Mouse (Mus musculus) hindbrain, embryonic 14.5 days (tissue): ENCODE results near the gene Zfp507. TPM values are rescaled to one million over a fixed set of nuclear protein-coding genes. Genes with fewer than 3 reads are reported as not detected.

Experiments used
- ATAC-seq: fragments of 200-750 bp; cut with Nextera tagmentation; 2 replicates; pipeline ENCODE4 v1.8.0; 2017; ENCODE audit warnings: moderate number of reproducible peaks, mild to moderate bottlenecking, moderate TSS enrichment, moderate library complexity; ENCODE audit not compliant: low FRiP score
- DNase-seq: peaks from one replicate; pipeline ENCODE4 v3.0.0-alpha.2; 2015; ENCODE audit warnings: low spot score
- H3K27ac ChIP-seq: fragments of 300-500 bp; sonication (generic); 2 replicates; pipeline ENCODE4 v1.5.1; 2014; ENCODE audit warnings: mild to moderate bottlenecking, moderate library complexity
- H3K27me3 ChIP-seq: fragments of 300-500 bp; sonication (generic); 2 replicates; pipeline ENCODE4 v1.6.1; 2014; ENCODE audit warnings: mild to moderate bottlenecking, low read length, mixed read lengths; ENCODE audit not compliant: control insufficient read depth, insufficient read depth
- H3K36me3 ChIP-seq: fragments of 300-500 bp; sonication (generic); replicated peaks from 2 replicates; pipeline ENCODE4 v1.6.1; 2014; ENCODE audit not compliant: control insufficient read depth, insufficient read depth
- H3K4me1 ChIP-seq: fragments of 300-500 bp; sonication (generic); replicated peaks from 2 replicates; pipeline ENCODE4 v1.6.1; 2014; ENCODE audit warnings: antibody characterized with exemption, low read length, mixed read lengths; ENCODE audit not compliant: control insufficient read depth, insufficient read depth
- H3K4me2 ChIP-seq: fragments of 300-500 bp; sonication (generic); replicated peaks from 2 replicates; pipeline ENCODE4 v1.6.1; 2014; ENCODE audit warnings: mild to moderate bottlenecking, moderate library complexity
- H3K4me3 ChIP-seq: fragments of 300-500 bp; sonication (generic); replicated peaks from 2 replicates; pipeline ENCODE4 v1.5.1; 2014; ENCODE audit warnings: mild to moderate bottlenecking, low read length
- H3K9ac ChIP-seq: fragments of 300-500 bp; sonication (generic); 2 replicates; pipeline ENCODE4 v1.6.1; 2014
- H3K9me3 ChIP-seq: fragments of 300-500 bp; sonication (generic); 2 replicates; pipeline ENCODE4 v1.6.1; 2016; ENCODE audit warnings: low read length; ENCODE audit not compliant: control insufficient read depth
- WGBS: fragments of 180-500 bp; shearing (Covaris S2); extraction: QIAGEN DNeasy Blood & Tissue Kit; methylation state at CpG from one replicate; pipeline ENCODE4 v1.1.7; 2014; 5-methylcytosine and 5-hydroxymethylcytosine counted together
- polyA plus RNA-seq: library from polyadenylated mRNA; unstranded; fragments of >200 nt; fragmentation: Nextera tagmentation; extraction: Ambion mirVana; gene quantifications from 2 replicates; pipeline ENCODE4 v1.2.1, GENCODE M21; 2014

Zfp507 gene
- polyA plus RNA-seq: 14.0 and 16.0 TPM in 2 replicates

DNA sequence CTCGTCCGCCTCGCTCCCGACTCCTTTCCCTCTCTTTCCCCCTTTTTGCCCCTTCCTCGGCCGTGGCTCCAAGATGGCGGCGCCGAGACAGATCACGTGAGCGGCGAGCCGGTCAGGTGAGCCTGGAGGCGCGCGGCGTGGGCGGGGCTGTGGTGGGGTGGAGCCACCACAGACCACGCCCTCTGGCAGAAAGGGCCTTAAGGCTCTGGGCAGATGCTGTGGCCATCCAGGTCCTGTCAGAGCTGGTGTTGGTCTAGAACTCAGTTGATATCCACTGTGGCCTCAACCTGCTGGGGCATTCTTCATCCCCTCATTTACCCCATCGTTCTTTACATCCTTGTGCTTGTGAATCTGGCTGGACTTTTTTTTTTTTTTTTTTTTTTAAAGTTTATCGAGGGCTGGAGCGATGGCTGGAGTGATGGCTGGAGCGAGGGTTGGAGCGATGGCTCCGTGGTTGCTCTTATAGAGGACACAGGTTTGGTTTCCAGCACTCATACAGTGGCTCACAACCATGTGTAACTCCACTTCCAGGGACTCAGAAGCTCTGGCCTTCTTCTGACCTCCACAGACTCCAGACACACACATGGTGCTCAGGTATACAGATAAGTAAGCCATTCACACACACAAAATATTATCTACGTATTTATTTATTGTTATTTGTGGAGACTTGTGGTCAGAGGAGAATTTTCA lies at the start of gene Zfp507:
Gene Zfp507, minus strand, starts transcription at position 98 of the 690 bp plus-strand sequence.
- peaks cover 12% of the 10 kb centered on the region for H3K4me1 ChIP-seq
- WGBS: 21% methylated on average over 26 of the region's 26 CpGs
- no peaks in the 10 kb centered on the region for H3K27me3 ChIP-seq
- H3K9ac ChIP-seq: peak within 1 kb of the TSS; percentile 95
- peaks cover 29% of the 10 kb centered on the region for H3K36me3 ChIP-seq
- DNase-seq (peak; percentile 92), ATAC-seq (peak; percentile 94)
- peak within 1 kb of the TSS; percentile 85 for H3K4me3 ChIP-seq
- no peaks in the 10 kb centered on the region for H3K9me3 ChIP-seq
- H3K4me2 ChIP-seq: peak within 1 kb of the TSS; percentile 59
- peak within 1 kb of the TSS; percentile 88 for H3K27ac ChIP-seq

DNA sequence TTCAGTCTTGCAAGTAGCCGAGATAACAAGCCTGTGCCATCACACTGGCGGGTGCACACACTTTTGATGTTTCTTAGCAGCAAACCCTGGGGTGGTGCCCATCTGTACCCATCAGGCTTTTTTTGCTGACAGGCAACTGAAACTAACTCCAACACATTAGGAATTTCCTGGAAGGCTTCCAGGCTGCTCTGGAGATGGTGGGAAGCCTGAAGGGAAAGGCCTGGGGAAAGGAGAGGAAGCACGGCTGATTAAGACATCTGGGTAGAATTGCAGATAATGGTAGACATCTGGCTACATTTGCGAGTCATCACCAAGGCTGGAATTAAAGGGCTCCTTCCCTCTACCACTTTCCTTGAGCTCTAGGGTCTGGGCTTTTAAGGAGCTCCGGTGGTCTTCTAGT lies 47.6 kb upstream of the Zfp507 start:
- H3K36me3 ChIP-seq: no peaks in the 10 kb centered on the region
- H3K9ac ChIP-seq: no peak overlapping the region
- ATAC-seq: no peak
- DNase-seq: no peak
- no peak overlapping the region for H3K27ac ChIP-seq
- no peak overlapping the region for H3K4me2 ChIP-seq
- no peaks in the 10 kb centered on the region for H3K4me1 ChIP-seq
- 79% methylated on average over 5 of the region's 5 CpGs for WGBS
- H3K27me3 ChIP-seq: no peaks in the 10 kb centered on the region
- H3K9me3 ChIP-seq: no peaks in the 10 kb centered on the region
- no peak overlapping the region for H3K4me3 ChIP-seq

DNA sequence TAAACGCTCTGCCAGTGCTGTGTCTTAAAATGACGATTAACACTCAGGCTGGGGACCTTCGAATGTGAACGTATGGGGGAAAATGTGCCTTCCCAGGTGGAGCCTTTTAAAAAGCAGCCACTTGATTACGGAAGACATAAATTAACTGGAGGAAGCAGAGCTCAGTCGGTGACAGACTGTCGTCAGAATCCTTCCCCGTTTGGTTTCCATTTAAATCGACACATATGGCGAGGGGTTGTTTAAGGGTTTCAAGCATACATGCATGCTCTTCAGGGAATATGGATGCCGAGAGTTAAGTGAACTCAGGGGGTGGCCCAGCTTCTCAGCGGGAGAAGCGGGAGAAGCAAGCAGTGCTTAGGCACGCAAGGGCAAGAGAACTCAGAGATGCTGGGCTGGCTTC lies 45.7 kb upstream of the Zfp507 start:
- DNase-seq (no peak), ATAC-seq (no peak)
- no peaks in the 10 kb centered on the region for H3K36me3 ChIP-seq
- H3K9me3 ChIP-seq: no peaks in the 10 kb centered on the region
- no peak overlapping the region for H3K27ac ChIP-seq
- no peak overlapping the region for H3K9ac ChIP-seq
- no peak overlapping the region for H3K4me3 ChIP-seq
- no peak overlapping the region for H3K4me2 ChIP-seq
- H3K4me1 ChIP-seq: no peaks in the 10 kb centered on the region
- 43% methylated on average over 14 of the region's 14 CpGs for WGBS
- H3K27me3 ChIP-seq: no peaks in the 10 kb centered on the region

DNA sequence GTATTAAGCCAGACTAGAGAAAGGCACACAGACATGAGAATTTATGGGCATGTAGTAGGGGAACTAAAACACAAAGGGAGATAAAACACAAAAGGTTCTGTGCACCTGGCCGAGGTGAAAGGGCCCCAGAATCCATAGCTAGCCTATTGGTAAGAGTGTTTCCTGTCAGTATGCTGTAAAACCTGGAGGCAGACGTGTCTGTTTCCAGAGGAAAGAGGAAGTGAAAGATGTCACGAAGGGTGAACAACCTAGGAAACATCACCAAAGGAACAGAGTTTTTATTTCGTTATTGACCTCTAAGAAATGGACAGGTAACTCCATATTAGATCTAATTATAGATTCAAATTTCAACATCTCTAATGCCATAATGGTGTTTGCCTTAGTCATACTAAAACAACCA lies 37.7 kb upstream of the Zfp507 start:
- H3K4me1 ChIP-seq: peaks cover 8% of the 10 kb centered on the region
- WGBS: 83% methylated on average over 4 of the region's 4 CpGs

DNA sequence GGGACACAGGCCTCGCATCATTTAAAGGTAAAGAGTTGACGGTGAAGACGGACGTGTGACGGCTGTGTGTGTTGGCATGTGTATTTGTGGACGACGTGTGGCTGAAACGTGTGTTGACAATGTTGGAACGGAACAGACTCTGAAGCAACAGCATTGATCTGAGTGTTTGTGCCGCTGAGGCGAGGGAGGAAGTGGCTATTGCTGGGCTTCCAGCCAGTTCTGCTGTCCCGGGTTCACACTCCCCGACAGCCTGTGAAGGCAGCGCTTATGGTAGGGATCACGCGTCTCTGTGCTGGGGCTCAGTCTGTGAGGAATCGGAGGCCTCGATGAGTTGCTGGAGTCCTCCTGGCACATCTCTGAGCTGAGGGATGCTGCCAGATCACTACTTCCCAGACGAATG lies 34.0 kb upstream of the Zfp507 start:
- Histone ChIP-seq H3K4me2 (no peak overlapping the region), H3K27ac (0 out of 2 replicates have a peak overlapping the region, but pooled peaks have one; percentile 9), H3K36me3 (no peaks in the 10 kb centered on the region), H3K9me3 (no peaks in the 10 kb centered on the region), H3K4me1 (peaks cover 8% of the 10 kb centered on the region), H3K9ac (no peak overlapping the region), H3K4me3 (no peak overlapping the region), H3K27me3 (no peaks in the 10 kb centered on the region)
- DNase-seq: peak; percentile 29
- 69% methylated on average over 19 of the region's 19 CpGs for WGBS
- no peak for ATAC-seq

More for the DNA sequence above, 37.7 kb upstream of the Zfp507 start:
- ATAC-seq (no peak), DNase-seq (no peak)
- Histone ChIP-seq H3K4me2 (no peak overlapping the region), H3K27me3 (no peaks in the 10 kb centered on the region), H3K9me3 (no peaks in the 10 kb centered on the region), H3K36me3 (no peaks in the 10 kb centered on the region), H3K4me3 (no peak overlapping the region), H3K9ac (no peak overlapping the region), H3K27ac (no peak overlapping the region)

DNA sequence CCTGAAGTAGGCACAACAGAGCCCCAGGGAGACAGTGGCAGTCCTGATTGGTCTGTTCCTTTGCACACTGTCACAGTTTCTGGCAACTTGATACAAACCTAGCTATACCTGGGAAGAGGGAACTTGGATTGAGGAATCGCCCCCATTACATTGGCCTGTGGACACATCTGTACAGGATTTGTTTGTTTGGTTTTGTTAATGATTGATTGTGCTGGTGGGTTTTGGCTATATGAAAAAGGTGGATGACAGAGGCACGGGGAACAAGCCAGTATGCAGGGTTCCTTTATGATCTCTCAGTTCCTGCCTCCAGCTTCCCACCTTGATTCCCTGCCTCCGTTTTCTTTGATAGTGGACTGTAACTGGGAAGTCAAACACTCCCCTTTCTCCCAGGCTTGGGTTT lies 33.6 kb upstream of the Zfp507 start:
- no peak overlapping the region for H3K4me2 ChIP-seq
- 0 out of 2 replicates have a peak overlapping the region, but pooled peaks have one; percentile 9 for H3K27ac ChIP-seq
- peaks cover 8% of the 10 kb centered on the region for H3K4me1 ChIP-seq
- H3K9me3 ChIP-seq: no peaks in the 10 kb centered on the region
- no peak for DNase-seq
- no peak for ATAC-seq
- no peak overlapping the region for H3K4me3 ChIP-seq
- no peaks in the 10 kb centered on the region for H3K36me3 ChIP-seq
- H3K27me3 ChIP-seq: no peaks in the 10 kb centered on the region
- H3K9ac ChIP-seq: no peak overlapping the region
- WGBS: 85% methylated on average over 3 of the region's 3 CpGs

DNA sequence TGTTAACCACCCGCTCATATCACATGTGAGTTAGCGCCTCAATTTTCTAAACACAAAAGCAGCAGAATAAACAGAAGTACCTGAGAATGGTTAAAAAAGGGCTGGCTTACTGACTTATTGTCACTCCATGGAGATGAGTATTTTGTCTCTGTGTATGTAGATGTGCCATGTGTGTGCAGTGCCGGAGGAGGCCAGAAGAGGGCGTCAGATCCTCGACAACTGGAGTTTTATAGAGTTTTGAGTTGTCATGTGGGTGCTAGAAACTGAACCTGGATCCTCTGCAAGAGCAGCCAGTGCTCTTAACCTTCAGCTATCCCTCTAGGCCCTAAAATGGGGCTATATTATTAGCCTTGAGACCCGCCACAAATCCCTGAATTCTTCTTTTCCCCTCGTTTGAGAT lies 27.3 kb upstream of the Zfp507 start:
- H3K4me2 ChIP-seq: no peak overlapping the region
- no peaks in the 10 kb centered on the region for H3K9me3 ChIP-seq
- no peak for ATAC-seq
- no peak overlapping the region for H3K27ac ChIP-seq
- no peaks in the 10 kb centered on the region for H3K4me1 ChIP-seq
- H3K36me3 ChIP-seq: no peaks in the 10 kb centered on the region
- H3K27me3 ChIP-seq: no peaks in the 10 kb centered on the region
- no peak overlapping the region for H3K4me3 ChIP-seq
- WGBS: 94% methylated on average over 7 of the region's 7 CpGs
- no peak for DNase-seq
- H3K9ac ChIP-seq: no peak overlapping the region

DNA sequence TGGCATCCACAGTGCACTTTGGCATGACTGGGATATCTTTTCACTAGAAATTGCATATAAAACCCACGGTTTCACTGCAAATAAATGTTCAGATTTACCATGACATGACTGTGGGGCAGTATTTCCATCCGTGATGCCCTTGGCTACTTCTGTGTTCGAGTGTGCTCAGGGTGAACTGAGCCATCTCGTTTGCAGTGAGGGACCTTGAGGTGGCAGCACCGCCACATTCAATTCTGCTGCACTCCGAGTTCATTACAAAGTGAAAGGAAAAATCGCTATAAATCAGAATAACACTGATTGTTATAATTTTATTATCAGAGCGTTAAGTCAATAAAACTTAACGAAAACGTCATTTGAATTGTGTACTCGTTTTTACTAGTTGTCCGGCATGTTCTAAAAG lies 21.1 kb upstream of the Zfp507 start:
- Histone ChIP-seq H3K27me3 (no peaks in the 10 kb centered on the region), H3K4me1 (no peaks in the 10 kb centered on the region), H3K9me3 (no peaks in the 10 kb centered on the region), H3K36me3 (no peaks in the 10 kb centered on the region), H3K9ac (no peak overlapping the region), H3K27ac (no peak overlapping the region), H3K4me3 (no peak overlapping the region), H3K4me2 (no peak overlapping the region)
- 79% methylated on average over 12 of the region's 12 CpGs for WGBS
- DNase-seq: peak; percentile 40
- ATAC-seq: no peak

DNA sequence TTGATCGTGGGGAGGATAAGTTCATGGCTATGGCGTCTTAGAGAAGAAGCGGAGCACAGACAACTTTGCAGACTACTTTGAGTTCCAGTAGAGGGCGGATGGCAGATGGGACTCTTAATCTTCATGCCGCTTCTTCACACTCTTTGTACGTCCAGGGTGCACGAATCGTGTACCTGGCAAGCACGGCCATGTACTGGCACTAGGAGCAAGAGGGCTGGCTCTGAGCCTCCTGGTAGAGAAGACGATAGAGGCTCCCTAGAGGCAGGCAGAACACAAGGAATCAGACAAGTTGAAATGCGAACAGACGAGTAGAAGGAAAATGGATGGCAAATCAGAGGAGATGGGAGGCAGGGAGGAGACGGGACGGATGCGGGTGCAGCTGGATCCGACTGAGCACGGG lies 19.5 kb upstream of the Zfp507 start:
- Histone ChIP-seq H3K4me2 (no peak overlapping the region), H3K9ac (no peak overlapping the region), H3K9me3 (no peaks in the 10 kb centered on the region), H3K4me3 (no peak overlapping the region), H3K4me1 (no peaks in the 10 kb centered on the region), H3K36me3 (no peaks in the 10 kb centered on the region), H3K27ac (no peak overlapping the region), H3K27me3 (no peaks in the 10 kb centered on the region)
- ATAC-seq (no peak), DNase-seq (no peak)
- 91% methylated on average over 17 of the region's 17 CpGs for WGBS

DNA sequence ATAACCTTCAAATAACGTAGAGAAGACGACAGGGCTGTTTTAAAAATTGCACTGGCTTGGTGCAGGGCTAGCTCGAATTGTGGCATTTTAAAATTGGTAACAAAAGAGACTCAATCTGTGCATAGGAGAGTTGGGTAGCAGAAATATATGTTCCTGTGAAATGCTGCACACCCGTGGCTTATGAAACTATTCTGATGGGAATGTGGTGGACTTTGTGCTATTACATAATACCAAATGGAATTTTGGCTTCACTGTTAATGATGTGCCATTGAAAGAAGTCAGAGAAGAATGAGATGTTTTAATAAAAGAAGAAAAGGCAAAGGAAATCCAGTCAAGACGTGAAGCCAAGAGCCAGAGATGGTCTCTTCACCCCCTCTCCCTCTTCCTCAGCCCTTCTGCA lies 18.6 kb upstream of the Zfp507 start:
- 86% methylated on average over 5 of the region's 5 CpGs for WGBS
- no peak overlapping the region for H3K27ac ChIP-seq
- no peak for ATAC-seq
- DNase-seq: no peak
- H3K9ac ChIP-seq: no peak overlapping the region
- no peaks in the 10 kb centered on the region for H3K36me3 ChIP-seq
- H3K4me3 ChIP-seq: no peak overlapping the region
- H3K9me3 ChIP-seq: no peaks in the 10 kb centered on the region
- H3K4me2 ChIP-seq: no peak overlapping the region
- H3K4me1 ChIP-seq: no peaks in the 10 kb centered on the region
- H3K27me3 ChIP-seq: no peaks in the 10 kb centered on the region
